Mouse (Mus musculus) myocyte (in vitro differentiated cells): ENCODE measurements around the gene Fbxl5.

Experiments used
- CEBPB ChIP-seq: IDR thresholded peaks from 2 replicates; pipeline ENCODE4 v1.6.1; 2011; ENCODE audit warnings: mild to moderate bottlenecking, moderate library complexity; ENCODE audit not compliant: poor library complexity, insufficient read depth, severe bottlenecking
- MAX ChIP-seq: IDR thresholded peaks from one replicate; pipeline ENCODE4 v1.6.1; 2011; ENCODE audit warnings: low read depth, mild to moderate bottlenecking, control low read depth
- POLR2A ChIP-seq: IDR thresholded peaks from one replicate; pipeline ENCODE4 v1.6.1; 2011; ENCODE audit warnings: low read depth, mild to moderate bottlenecking, control low read depth, moderate library complexity; ENCODE audit not compliant: insufficient read length
- USF1 ChIP-seq: IDR thresholded peaks from one replicate; pipeline ENCODE4 v1.6.1; 2011; ENCODE audit warnings: low read depth, mild to moderate bottlenecking, control low read depth, moderate library complexity

DNA sequence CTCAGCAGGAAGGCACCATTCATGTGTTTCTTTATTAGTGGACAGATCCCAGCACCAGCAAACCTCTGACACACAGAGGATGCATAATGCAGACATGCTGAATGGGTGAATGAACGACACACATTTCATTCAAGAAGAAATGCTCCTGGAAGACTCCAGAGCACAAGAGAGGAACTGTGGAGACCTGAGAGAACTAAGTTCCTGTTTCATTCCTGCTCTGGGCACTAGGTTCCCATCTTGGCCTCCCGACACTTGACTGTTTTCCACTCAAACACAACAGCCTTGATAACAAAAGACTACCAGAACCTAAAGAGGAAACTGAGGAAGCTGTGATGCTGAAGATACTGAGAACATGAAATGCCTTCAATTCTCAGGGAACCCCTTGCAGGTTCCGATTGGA lies 26.8 kb upstream of the Fbxl5 start:
- TF ChIP-seq MAX (no peak), USF1 (no peak), CEBPB (no peak), POLR2A (no peak)
